Mouse (Mus musculus) bone marrow macrophage, adult 2 months (primary cell): ENCODE measurements at regions not wholly inside any gene's neighbourhood (a gene's known extent, or its start where the extent isn't known, plus 50 kb on each side); places are given as distances from the start of the nearest gene placed in this dataset.

Experiments used
- CTCF ChIP-seq: IDR thresholded peaks from 2 replicates; pipeline ENCODE4 v1.5.1; 2012; ENCODE audit warnings: low read depth, mild to moderate bottlenecking, low read length, moderate library complexity
- POLR2A ChIP-seq: IDR thresholded peaks from 2 replicates; pipeline ENCODE4 v1.6.1; 2012; ENCODE audit warnings: mild to moderate bottlenecking, low read depth, low read length, borderline replicate concordance

DNA sequence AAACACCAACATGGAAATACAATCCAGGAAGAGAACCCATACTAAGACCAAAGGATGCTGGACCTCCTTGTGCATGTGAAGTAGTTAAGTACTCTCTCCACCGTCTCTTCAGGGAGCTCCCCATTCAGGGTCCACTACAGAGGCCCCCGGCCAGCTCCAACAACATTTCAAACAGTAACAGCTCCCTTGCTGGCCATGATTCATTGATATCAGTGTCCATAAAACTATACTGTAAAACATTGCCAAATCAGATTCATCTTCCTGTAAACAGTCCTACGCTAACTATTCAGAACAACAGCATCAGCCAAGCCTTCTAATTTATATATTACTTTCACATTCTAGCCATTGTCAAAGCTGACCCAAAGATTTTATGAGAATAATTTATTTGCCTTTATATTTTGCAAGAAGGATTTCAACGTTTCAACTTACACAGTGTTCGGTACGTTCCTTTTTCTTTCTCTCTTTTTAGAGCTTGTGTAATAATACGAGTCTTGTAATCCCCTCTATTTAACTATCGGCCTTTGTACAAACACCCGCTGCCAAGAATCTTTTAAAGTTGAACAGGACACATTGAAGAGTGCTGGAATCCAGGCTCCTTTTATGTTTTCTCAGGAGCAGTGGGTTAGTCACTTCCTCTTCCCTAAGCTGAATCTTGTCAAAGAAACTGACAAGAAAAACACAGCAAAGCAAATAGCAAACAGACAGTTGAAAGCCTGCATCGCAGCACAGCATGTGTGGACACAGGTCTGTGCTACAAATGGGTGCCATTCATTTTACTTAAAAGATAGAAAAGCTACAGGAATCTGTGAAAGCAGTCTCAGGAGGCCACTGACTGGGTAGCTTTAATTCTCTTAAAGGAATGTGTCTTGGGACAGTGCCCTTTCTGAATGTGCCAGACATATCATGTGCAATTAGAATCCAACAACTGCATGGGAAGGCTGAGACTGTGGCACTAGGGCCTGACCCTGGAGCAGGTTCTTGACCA is 531.4 kb upstream of the Adamts16 start:
- no peak for TF ChIP-seq CTCF
- no peak for TF ChIP-seq POLR2A
